Mouse (Mus musculus): ENCODE data around the gene Ublcp1. TPM values are rescaled to one million over a fixed set of nuclear protein-coding genes. Genes with fewer than 3 reads are reported as not detected.

Gene Ublcp1
- polyA plus RNA-seq, 2 experiments, result 60.6 to 66.5 TPM

GRCm38 (mm10) chr11:44425626-44426025 lies 44.7 kb downstream of the Ublcp1 start:
- ATAC-seq (ENCODE audit: low FRiP score, low read depth) (no peak), DNase-seq (ENCODE audit: low spot score) (no peak)
- H3K36me3 ChIP-seq (ENCODE audit: control insufficient read depth, insufficient read depth, low read length), result no peaks in the 10 kb centered on the region
- H3K4me2 ChIP-seq (replicated peaks; ENCODE audit: low read depth, low read length, severe bottlenecking), result no peak overlapping the region
- H3K9me3 ChIP-seq (ENCODE audit: control insufficient read depth, low read length), result no peaks in the 10 kb centered on the region
- no peak overlapping the region for H3K27ac ChIP-seq (replicated peaks; ENCODE audit: low read depth, low read length)
- no peak for TF ChIP-seq POLR2A (IDR thresholded peaks at IDR 0.05; ENCODE audit: borderline replicate concordance, extremely low read depth, insufficient read depth, insufficient read length)
- 67% methylated on average over 6 of the region's 6 CpGs for whole genome bisulfite sequencing
- H3K4me1 ChIP-seq (ENCODE audit: control insufficient read depth, insufficient read depth, low read length), result peaks cover 13% of the 10 kb centered on the region
- no peak overlapping the region for H3K9ac ChIP-seq (ENCODE audit: low read depth, low read length, severe bottlenecking)
- H3K27me3 ChIP-seq (ENCODE audit: control insufficient read depth, insufficient read depth, low read length), result no peaks in the 10 kb centered on the region
- H3K4me3 ChIP-seq (replicated peaks; ENCODE audit: low read length), result no peak overlapping the region

DNA sequence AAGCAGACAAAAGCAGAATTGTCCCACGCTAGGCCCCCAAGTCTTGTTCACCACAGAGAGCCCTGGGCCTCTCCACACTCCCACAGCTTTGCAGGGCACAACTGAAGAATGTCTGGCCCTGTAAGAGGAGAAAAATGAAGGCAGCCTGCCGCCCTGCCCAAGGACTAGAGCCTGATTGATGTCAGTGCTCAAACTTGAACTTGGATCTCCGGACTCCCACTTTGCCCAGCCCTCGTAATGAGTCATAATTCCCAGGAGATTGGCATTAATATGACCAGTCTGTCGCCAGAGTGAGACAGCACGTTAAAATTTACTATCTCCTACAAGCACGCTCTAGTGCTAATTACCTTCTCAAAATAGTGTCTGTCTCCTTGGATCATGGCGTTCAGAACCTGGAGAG lies 45.3 kb downstream of the Ublcp1 start:
- Histone ChIP-seq H3K27ac (replicated peaks; ENCODE audit: low read depth, low read length) (no peak overlapping the region), H3K27me3 (ENCODE audit: control insufficient read depth, insufficient read depth, low read length) (no peaks in the 10 kb centered on the region), H3K9ac (ENCODE audit: low read depth, low read length, severe bottlenecking) (no peak overlapping the region), H3K4me1 (ENCODE audit: control insufficient read depth, insufficient read depth, low read length) (peaks cover 13% of the 10 kb centered on the region), H3K9me3 (ENCODE audit: control insufficient read depth, low read length) (no peaks in the 10 kb centered on the region), H3K36me3 (ENCODE audit: control insufficient read depth, insufficient read depth, low read length) (no peaks in the 10 kb centered on the region), H3K4me3 (replicated peaks; ENCODE audit: low read length) (no peak overlapping the region), H3K4me2 (replicated peaks; ENCODE audit: low read depth, low read length, severe bottlenecking) (no peak overlapping the region)
- DNase-seq (ENCODE audit: low spot score) (no peak), ATAC-seq (ENCODE audit: low FRiP score, low read depth) (no peak)
- TF ChIP-seq POLR2A (IDR thresholded peaks at IDR 0.05; ENCODE audit: borderline replicate concordance, extremely low read depth, insufficient read depth, insufficient read length), result no peak
- 54% methylated on average over 8 of the region's 8 CpGs for WGBS

- H3K4me3 ChIP-seq (replicated peaks; ENCODE audit: low read length), result no peak overlapping the region
- H3K9me3 ChIP-seq (ENCODE audit: control insufficient read depth, low read length), result no peaks in the 10 kb centered on the region
- peaks cover 13% of the 10 kb centered on the region for H3K4me1 ChIP-seq (ENCODE audit: control insufficient read depth, insufficient read depth, low read length)
- no peaks in the 10 kb centered on the region for H3K36me3 ChIP-seq (ENCODE audit: control insufficient read depth, insufficient read depth, low read length)
- 46% methylated on average over 5 of the region's 5 CpGs for WGBS
- no peak for ATAC-seq (ENCODE audit: low FRiP score, low read depth)
- H3K27ac ChIP-seq (replicated peaks; ENCODE audit: low read depth, low read length), result no peak overlapping the region
- H3K27me3 ChIP-seq (ENCODE audit: control insufficient read depth, insufficient read depth, low read length), result no peaks in the 10 kb centered on the region
- no peak for DNase-seq (ENCODE audit: low spot score)
- H3K9ac ChIP-seq (ENCODE audit: low read depth, low read length, severe bottlenecking), result no peak overlapping the region
- TF ChIP-seq POLR2A (IDR thresholded peaks at IDR 0.05; ENCODE audit: borderline replicate concordance, extremely low read depth, insufficient read depth, insufficient read length), result no peak
- H3K4me2 ChIP-seq (replicated peaks; ENCODE audit: low read depth, low read length, severe bottlenecking), result no peak overlapping the region
Observed at GRCm38 (mm10) chr11:44423955-44424354, 46.3 kb downstream of the Ublcp1 start.

DNA sequence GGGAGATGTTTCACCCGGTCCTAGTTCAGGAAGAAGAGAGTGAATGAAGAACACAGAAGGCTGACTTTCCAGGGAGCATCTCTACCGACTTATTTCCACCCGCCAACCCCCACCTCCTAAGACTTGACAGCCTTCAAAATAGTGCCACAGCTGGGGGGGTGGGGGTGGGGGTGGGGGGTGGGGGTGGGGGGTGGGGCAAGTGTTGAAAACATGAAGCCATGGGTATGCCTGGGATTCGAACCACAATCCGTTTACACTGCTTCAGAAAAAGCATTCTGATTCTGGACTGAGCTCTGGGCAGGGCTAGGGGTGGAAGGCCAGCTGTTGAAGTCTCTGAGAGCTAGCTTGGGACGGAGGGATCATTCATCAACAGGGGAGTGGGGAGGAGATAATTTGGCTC lies 47.0 kb downstream of the Ublcp1 start:
- Histone ChIP-seq H3K27ac (replicated peaks; ENCODE audit: low read depth, low read length) (no peak overlapping the region), H3K4me1 (ENCODE audit: control insufficient read depth, insufficient read depth, low read length) (peaks cover 13% of the 10 kb centered on the region), H3K4me3 (replicated peaks; ENCODE audit: low read length) (no peak overlapping the region), H3K27me3 (ENCODE audit: control insufficient read depth, insufficient read depth, low read length) (no peaks in the 10 kb centered on the region), H3K9me3 (ENCODE audit: control insufficient read depth, low read length) (no peaks in the 10 kb centered on the region), H3K36me3 (ENCODE audit: control insufficient read depth, insufficient read depth, low read length) (no peaks in the 10 kb centered on the region), H3K4me2 (replicated peaks; ENCODE audit: low read depth, low read length, severe bottlenecking) (no peak overlapping the region), H3K9ac (ENCODE audit: low read depth, low read length, severe bottlenecking) (no peak overlapping the region)
- 51% methylated on average over 6 of the region's 6 CpGs for WGBS
- ATAC-seq (ENCODE audit: low FRiP score, low read depth) (no peak), DNase-seq (ENCODE audit: low spot score) (no peak)
- no peak for TF ChIP-seq POLR2A (IDR thresholded peaks at IDR 0.05; ENCODE audit: borderline replicate concordance, extremely low read depth, insufficient read depth, insufficient read length)

- Histone ChIP-seq H3K27me3 (ENCODE audit: control insufficient read depth, insufficient read depth, low read length) (no peaks in the 10 kb centered on the region), H3K4me2 (replicated peaks; ENCODE audit: low read depth, low read length, severe bottlenecking) (no peak overlapping the region), H3K4me3 (replicated peaks; ENCODE audit: low read length) (no peak overlapping the region), H3K36me3 (ENCODE audit: control insufficient read depth, insufficient read depth, low read length) (no peaks in the 10 kb centered on the region), H3K4me1 (ENCODE audit: control insufficient read depth, insufficient read depth, low read length) (peaks cover 13% of the 10 kb centered on the region), H3K9me3 (ENCODE audit: control insufficient read depth, low read length) (no peaks in the 10 kb centered on the region), H3K9ac (ENCODE audit: low read depth, low read length, severe bottlenecking) (no peak overlapping the region), H3K27ac (replicated peaks; ENCODE audit: low read depth, low read length) (no peak overlapping the region)
- DNase-seq (ENCODE audit: low spot score), result no peak
- WGBS, result 68% methylated on average over 10 of the region's 10 CpGs
- TF ChIP-seq POLR2A (IDR thresholded peaks at IDR 0.05; ENCODE audit: borderline replicate concordance, extremely low read depth, insufficient read depth, insufficient read length), result no peak
- no peak for ATAC-seq (ENCODE audit: low FRiP score, low read depth)
Observed at GRCm38 (mm10) chr11:44422337-44423111, 47.8 kb downstream of the Ublcp1 start.
